Mouse (Mus musculus): ENCODE results near the gene Myo5c.
"Not testable (repeated sequence)": the region's sequence is repeated elsewhere in the genome, so short reads cannot be mapped to it uniquely, and the experiment has no call there.

The Myo5c gene

DNA sequence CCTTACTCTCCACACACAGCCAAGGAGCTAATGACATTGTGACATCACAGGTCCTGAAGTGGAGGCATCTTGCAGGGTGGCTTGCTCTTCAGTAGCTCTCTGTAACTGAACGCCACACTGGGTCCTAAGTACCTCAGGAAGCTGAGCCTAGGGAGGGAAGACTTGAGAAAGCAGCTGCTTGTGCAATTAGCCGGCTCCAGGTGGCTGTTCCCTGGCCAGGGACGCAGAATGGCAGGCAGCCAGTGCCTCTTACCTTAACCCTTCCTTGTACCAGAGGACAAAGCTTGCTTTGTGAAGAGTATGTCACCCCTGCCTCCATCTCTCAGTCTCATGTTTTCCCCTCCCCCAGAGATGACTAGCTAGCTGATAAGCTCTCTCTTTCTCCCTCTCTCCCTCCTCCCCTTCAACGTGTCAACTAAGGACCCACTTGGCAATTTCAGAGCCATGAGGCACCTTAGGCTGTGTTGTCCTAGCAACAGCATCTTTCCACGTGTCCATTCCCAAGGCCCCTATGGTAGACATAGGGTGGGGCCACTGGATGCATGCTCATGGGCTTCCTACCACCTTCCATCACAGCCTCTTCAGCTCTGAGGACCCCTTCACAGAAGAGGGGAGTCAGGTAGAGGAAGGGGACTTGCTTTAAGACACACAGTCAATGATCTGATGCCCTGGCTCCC, 12.0 kb downstream of the Myo5c start:
- no peak for DNase-seq (ENCODE audit: low read depth, low spot score)

DNA sequence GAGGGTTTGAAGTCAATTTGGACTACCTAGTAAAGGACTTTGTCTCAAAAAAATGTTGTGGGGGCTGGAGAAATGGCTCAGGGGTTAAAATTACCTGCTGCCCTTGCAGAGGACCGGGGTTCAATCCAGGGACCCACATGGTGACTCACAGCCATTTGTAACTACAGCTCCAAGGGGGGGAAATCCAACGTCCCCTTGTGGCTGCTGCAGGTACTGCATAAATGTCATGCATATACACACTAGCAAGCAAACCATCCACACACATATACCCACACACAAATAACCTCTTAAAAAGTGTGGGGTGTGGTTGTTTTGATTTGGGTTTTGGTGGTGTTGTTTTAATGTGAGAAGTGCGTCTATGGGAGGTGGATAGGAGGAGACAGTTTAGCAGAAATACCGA, 12.7 kb downstream of the Myo5c start:
- no peak for DNase-seq (ENCODE audit: low read depth, low spot score)

DNA sequence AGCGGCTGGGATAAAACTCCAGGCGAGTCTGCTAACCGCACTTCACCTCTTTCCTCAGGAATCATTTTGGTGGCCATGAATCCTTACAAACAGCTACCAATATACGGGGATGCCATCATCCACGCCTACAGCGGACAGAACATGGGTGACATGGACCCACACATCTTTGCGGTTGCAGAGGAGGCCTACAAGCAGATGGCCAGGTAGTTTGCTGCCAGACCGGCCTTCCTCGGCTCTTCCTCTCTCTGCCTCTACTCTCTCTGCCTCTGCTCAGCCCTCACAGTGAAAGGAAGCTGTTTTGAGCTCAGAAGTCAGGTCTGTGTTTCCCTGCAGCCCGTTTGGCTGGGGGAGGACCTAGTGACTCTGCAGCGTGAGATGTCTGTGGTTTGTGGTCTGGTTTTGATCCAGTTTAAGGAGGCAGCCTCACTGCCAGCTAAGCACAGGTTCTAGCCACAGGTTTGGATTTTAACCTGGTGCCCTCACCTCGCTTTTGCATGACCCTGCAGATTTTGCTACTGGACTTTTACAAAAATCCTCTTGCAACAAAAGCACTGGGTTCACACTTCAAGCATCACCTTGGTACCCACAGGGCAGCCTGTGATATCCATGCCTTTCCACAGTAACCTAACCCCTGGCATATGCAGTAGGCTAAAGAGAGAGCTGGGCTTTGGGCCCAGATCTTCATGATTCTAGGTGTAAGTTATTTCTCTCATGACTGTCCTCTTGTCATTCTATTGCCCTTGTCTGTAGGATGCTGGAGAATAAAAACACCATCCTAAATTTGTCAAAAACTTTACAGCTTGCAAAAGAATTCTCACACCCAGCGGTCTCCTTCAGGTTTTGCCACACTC, 14.5 kb downstream of the Myo5c start:
- DNase-seq (ENCODE audit: low read depth, low spot score) = no peak

DNA sequence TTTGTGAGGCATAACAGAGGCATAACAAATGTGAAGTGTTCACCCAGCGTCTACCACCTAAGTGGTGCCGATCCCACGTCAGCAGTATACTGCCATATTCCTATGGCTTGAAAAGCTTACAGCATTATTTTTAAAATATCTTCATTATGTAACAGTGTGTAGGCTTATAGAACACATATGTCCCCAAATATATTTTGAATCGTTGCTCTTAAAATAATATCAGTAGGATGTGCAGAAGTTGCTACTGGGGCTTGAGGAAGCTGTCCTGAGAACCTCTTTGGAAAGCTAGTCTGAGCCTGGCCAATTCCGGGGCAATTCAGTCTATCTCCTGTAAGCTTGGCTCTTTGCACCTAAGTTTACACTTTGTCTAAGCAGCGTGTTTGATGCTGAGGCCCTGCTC, 16.1 kb downstream of the Myo5c start:
- DNase-seq (ENCODE audit: low read depth, low spot score) = no peak

DNA sequence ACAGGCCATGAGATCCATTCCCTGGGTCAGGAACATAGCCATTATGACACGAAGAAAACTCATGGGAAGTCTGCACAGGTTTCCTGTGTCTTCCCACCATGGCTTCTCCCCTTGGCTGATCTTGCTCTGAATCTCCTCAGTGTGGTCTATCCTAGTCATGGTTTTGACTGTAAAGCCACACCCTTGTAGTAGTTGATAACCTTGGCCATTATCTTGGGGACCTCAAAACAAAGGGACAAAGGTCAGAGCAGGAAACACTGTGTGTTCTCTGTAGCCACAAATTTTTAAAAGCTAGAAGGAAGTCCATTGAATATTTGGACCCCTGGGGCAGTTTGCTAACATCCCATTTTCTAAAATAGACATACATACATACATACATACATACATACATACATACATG, 16.5 kb downstream of the Myo5c start:
- no peak for DNase-seq (ENCODE audit: low read depth, low spot score)

DNA sequence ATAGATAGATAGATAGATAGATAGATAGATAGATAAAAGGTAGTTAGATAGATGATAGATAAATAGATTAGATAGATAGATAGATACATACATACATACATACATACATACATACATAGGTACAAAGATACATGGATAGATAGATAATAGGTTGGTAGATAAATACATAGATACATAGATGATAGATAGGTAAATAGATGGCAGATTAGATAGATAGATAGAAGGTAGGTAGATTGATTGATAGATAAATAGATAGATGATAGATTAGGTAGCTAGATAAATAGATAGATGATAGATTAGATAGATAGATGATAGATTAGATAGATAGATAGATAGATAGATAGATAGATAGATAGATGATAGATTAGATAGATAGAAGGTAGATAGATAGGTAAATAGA, 17.1 kb downstream of the Myo5c start:
- no peak for DNase-seq (ENCODE audit: low read depth, low spot score)

DNA sequence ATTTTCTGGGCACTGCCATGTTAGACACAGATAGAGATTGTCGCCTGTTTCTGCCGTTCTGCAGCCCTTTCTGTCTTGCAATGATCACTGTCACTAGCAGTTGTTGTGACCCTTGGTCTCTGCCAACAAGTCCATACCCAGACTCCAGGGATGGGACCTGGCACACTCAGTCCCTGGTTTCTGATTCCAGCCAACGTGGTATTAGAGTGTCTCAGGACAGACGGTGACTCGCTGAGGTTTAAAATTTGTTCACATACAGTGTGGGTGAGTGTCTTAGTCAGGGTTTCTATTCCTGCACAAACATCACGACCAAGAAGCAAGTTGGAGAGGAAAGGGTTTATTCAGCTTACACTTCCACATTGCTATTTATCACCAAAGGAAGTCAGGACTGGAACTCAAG, 21.3 kb downstream of the Myo5c start:
- not testable (repeated sequence) for DNase-seq (ENCODE audit: low read depth, low spot score)

DNA sequence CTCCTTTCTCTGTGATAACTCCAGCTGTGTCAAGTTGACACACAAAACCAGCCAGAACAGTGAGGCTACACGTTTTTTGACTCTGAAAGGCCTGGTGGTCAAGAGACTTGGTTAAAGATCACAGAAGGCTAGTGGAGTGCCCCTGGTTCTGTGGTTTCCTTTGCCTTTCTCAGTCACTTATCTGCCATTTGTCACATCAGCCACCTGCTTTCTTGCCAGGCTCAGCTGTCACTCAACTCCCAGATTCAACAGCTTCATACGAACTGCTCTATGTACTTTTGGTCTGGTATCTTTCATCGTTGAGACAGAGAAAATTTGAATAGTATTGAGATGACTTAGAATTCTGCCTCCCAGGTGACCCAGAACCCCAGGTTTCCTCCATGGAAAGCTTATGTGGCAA, 21.9 kb downstream of the Myo5c start:
- DNase-seq (ENCODE audit: low read depth, low spot score) = no peak

DNA sequence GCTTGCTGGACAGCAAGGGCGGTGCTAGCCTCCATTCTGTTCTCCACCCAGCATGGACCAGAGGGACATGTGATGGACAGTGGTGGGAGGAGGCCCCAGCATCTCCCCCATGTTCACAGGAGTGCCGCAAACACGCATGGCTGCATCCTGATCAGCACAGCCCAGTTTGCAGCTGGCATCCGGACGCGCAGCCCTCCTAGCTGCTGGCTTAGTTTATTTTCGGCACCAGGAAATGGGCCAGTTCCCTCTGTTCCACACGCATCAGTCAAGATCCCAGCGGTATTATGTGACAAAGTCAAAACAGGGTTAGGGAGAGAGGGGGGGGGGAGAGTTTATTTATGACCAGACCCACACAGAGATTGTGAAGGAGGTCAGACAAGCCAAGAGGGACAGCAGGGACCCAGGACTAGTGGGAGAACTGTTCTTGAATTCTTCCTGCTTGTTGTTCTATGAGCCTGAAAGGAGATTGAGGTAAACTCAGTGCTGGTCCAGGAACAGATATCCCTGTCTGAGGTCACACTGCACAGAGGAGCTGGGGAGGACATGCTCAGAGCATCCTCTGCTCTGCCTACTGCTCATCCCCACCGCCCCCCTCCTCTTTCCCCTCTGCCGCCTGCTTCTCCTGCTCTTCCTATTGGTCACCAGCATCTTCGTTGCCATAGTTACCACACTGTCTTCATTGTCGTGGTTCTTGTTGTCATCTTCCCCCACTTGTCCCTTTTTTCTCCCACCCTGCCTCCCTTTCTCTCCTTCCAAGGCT, 22.6 kb downstream of the Myo5c start:
- DNase-seq (ENCODE audit: low read depth, low spot score) = peak; percentile 82

DNA sequence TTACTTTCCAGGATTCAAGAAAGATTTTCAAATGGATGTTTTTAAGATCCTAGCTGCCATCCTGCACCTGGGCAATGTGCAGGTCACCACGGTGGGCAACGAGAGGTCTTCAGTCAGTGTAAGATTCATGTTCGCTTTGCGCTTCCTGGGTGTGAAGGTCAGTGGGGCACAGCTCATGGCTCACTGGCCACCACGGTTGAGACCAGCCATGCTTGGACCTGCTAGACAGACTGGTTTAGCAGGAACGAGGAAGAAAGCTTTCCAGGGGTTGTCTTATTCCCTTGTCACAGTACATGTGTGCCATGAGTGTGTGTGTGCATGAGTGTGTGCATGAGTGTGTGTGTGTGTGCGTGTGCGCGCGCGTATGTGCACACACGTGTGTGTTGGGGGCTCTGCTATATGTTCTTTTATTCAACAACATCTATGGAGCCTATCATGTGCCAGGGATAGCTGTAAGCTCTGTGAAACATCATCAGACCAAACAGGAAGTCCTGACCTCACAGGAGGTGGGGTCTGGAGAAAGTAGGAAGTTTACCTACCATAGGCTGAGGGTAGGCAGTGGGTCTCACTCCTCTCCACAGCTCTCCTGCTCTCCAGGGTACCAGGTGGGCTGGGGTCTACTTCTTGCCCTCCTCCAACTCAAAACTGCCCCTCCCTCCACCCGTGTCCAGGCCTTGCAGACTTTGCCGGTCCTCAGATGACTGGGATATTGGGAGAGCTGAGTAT, 24.2 kb downstream of the Myo5c start:
- DNase-seq (ENCODE audit: low read depth, low spot score) = no peak

DNA sequence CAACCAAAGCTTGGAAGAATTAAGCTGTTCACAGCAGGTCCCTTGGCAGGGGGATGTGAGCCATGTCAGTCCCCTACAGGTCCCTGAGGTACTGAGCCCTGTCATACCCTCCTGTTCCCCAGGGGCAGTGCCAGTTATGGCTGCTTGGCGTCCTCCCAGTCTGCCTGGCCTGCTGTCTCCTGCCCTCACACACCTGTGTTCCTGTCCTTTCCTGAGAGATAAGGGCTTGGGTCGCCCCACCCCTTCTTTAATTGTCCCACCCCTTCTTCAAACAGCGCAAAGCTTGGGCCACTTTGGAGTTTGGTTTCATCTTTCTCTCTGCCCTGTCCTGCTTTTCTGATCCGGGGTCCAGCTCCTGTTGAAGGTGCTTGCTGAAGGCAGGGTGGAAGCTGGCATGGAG, 27.0 kb downstream of the Myo5c start:
- DNase-seq (ENCODE audit: low read depth, low spot score) = no peak

DNA sequence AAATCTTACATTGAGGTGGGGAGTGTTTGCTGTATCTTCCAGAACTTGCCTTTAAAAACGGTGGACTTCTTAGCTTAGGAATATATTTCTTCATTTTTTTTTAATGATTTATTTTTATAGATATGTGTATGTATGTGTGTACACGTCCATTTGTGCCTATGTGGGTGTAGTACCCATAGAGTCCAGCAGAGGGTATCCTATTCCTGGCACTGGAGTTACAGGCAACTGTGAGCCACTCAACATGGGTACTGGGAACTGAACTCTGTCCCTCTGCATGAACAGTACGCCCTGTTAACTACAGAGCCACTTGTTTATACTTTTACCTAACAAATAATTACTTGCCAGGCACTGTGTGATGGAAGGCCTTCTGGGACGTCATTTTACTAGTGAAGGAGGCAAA, 27.8 kb downstream of the Myo5c start:
- no peak for DNase-seq (ENCODE audit: low read depth, low spot score)

DNA sequence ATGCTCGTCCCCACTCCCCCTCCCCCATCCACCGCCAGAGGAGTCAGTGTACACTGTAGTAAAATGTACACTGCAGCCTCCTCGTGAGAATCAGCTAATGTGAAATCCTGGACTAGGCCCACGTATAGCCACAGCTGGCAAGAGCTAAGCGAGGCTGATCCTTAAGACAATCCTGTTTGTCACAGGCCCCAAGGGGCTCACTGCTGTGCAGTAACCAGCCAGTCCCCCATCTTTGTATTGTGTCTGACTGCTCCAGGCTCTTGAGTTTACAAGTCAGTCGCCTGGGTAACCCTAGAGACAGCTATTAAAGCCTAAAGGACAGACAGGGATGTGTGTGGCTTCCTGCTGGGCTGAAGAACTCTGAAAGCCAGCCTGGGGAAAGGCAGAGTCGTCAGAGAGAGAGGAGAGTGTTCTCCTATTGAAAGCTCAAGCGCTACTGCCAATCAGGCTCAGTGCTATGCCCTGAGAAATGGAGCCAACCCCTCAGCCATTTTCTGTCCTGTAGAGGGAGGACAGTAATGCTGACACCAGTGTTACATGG, 29.6 kb downstream of the Myo5c start:
- no peak for DNase-seq (ENCODE audit: low read depth, low spot score)

DNA sequence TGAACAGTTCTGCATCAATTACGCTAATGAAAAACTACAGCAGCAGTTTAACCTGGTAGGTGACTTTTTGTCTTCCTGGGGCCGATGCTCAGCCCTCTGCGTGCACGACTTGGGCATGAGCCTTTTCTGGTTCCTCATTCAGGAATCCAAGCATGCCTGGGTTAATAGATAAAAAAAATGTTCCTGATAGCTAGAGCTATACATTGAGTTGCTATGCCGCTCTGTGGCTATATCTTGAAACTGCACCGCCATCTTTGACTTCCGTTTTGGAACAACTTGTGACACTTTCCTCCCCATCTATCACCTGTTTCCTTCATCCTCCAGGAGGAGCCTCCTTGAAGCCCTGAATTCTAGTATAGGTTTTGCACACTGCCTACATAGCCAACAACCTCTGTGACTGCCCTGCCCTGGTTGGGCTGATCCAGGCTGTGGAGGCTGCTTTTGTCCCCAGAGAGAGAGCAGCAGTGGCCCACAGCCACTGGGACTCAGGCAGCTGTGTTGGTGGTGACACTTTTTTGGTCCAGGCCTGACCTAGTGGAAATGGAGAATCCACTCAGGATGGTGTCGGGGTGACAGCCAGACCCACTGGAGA, 30.5 kb downstream of the Myo5c start:
- DNase-seq (ENCODE audit: low read depth, low spot score) = no peak

DNA sequence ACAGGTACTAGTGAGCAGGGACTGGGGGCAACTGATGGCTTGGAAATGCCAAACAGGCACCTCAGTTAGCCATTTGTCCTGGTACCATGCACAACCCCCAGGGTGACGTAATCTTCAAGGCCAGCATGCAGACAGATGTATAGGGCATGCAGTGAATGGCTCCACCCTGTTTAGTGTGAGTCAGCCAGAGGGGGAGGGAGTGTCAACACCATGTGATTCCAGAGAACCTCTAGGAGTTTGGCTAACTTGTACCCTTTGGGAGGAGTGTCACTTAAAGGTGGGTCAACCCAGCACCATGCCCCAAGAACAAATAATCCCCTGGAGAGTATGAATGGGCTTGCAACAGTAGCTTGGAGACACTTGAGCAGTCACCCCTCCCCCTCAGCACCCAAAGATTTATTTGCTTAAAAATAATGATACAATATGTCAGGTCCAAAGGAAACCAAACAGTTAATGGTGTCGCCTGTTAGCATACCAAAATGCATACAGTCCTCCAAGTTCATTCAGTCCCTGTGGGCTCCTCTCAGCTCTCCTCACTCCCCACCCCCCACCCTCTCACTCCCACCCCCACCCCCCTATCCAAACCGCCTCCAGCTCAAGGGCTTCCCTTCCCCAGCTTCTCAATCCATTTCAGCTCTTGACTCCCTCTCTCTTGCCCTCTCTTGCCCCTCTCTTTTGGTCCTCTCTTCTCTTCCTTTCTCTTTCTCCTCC, 32.3 kb downstream of the Myo5c start:
- DNase-seq (ENCODE audit: low read depth, low spot score) = no peak

DNA sequence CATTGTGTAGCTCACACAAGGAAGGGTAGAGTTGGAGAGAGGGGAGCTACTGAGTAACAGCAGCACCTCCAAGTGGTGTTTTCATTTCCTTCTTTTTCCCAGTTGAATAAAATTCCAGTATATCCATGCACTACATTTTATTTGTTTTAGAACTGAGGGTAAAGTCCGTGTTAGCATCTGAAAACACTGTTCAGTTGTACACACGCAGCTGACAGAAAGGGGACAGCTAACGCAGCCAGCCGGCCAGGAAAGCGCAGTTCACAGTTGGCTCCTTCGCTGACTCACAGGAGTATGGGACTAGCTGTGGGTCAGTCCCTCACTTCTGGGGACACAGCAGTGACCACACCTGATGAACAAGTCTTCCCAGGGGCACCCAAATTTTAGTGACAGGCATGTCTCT, 35.3 kb downstream of the Myo5c start:
- no peak for DNase-seq (ENCODE audit: low read depth, low spot score)

DNA sequence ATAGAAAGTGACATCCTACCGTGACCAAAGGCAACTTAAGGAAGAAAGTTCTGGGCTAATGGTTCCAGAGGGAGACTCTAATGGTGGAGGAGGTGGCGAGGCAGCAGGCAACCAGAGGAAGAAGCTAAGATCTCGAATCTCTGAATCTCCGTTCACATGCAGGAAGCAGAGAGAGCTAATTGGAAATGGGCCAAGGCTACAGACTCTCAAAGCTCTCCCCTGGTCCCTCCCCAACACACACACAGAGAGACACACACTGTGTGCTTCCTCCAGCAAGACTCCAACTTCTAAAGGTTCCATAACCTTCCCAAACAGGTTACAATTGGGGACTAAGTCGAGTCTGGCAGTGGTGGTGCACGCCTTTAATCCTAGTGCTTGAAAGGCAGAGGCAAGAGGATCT, 38.6 kb downstream of the Myo5c start:
- DNase-seq (ENCODE audit: low read depth, low spot score) = no peak

DNA sequence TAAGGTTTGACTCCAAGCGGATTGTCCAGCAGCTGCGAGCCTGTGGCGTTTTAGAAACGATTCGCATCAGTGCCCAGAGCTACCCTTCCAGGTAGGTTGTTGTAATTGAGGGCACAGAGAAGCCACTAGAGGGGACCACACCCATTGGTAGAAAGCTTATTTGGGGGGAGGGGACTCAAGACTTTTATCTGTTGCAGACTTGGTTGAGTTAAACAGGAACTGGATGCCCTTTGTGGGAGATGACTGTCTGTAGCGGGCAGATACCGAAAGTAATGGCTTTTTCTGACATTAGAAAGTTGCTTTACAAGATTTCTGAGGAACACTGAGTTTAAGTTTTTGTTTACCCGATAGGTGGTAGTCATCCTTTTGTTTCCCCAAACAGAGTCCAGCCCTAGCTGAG, 39.7 kb downstream of the Myo5c start:
- no peak for DNase-seq (ENCODE audit: low read depth, low spot score)

DNA sequence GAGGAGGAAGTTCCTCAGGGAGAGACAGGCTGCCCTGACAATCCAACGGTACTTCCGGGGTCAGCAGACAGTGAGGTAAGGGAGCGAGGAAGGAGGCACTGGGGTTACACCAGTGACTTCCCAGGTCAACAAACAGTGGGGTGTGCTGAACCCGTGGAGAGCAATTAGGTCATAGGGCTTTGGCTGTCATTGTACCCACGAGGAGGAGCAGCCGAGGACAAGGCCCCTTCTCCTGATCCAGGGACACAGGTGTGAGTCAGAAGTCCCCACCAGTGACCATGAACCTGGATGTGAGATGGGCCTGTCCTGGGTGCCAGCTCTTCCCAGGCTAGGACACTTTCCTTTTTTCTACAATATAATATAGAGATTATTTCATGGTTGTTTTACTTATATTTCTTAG, 41.8 kb downstream of the Myo5c start:
- no peak for DNase-seq (ENCODE audit: low read depth, low spot score)

DNA sequence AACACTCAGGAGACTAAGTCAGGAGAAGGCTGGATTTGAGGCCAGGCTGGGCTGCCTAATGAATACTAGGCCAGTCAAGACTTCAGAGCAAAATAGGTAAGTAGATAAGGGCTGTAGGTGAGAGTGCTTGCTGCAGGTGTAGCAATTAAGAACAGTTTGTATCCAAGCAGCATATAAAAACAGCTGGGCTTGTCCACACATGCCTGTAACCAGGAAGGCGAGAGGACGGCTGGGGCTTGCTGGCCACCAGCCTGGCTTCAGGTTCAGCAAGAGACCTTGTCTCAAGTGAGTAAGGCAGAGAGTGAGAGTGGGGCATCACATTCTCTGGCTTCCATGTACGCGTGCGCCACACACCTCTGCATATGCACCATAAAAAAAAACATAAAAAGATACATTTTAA, 42.7 kb downstream of the Myo5c start:
- DNase-seq (ENCODE audit: low read depth, low spot score) = no peak

DNA sequence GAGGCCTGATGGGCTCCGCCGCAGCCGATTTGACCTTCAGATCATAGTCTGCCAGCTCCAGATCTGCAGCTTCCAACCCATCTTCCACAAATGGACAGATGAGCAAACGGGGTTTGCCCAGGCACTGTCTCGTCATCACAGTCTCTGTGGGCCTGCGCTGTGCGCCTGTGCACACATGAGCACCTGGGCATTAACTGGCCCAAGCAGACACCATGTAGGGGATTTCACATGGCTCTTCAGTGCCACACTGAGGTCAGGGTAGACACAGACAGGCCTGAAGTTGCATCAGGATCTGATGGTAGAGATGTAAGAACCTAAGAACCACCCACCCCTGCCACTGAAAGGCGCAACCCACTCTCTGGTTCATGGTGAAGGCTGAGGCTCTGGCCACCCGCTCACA, 43.2 kb downstream of the Myo5c start:
- DNase-seq (ENCODE audit: low read depth, low spot score) = no peak

Measured in brain, embryonic 18.5 days (tissue).